Mouse (Mus musculus) limb, embryonic 11.5 days (tissue): ENCODE measurements around the gene Cpvl. TPM values are rescaled to one million over a fixed set of nuclear protein-coding genes. Genes with fewer than 3 reads are reported as not detected.

Experiments
- ATAC-seq: fragments of 200-750 bp; cut with Nextera tagmentation; 2 replicates; pipeline ENCODE4 v1.8.0; 2017; ENCODE audit warnings: low read depth; ENCODE audit not compliant: insufficient number of reproducible peaks, low FRiP score, low TSS enrichment
- DNase-seq: peaks from one replicate; pipeline ENCODE4 v3.0.0-alpha.2; 2015; ENCODE audit warnings: low spot score
- H3K27ac ChIP-seq: fragments of 300-500 bp; sonication (generic); replicated peaks from 2 replicates; pipeline ENCODE4 v1.5.1; 2014; ENCODE audit warnings: low read depth, mild to moderate bottlenecking, low read length
- H3K27me3 ChIP-seq: fragments of 300-500 bp; sonication (generic); 2 replicates; pipeline ENCODE4 v1.6.1; 2014; ENCODE audit warnings: mild to moderate bottlenecking, low read length, mixed read lengths; ENCODE audit not compliant: control insufficient read depth, insufficient read depth
- H3K36me3 ChIP-seq: fragments of 300-500 bp; sonication (generic); 2 replicates; pipeline ENCODE4 v1.6.1; 2014; ENCODE audit warnings: mild to moderate bottlenecking, low read length, moderate library complexity, mixed read lengths; ENCODE audit not compliant: control insufficient read depth, insufficient read depth
- H3K4me1 ChIP-seq: fragments of 300-500 bp; sonication (generic); 2 replicates; pipeline ENCODE4 v1.6.1; 2014; ENCODE audit warnings: low read length, mixed read lengths; ENCODE audit not compliant: control insufficient read depth, insufficient read depth
- H3K4me2 ChIP-seq: fragments of 300-500 bp; sonication (generic); 2 replicates; pipeline ENCODE4 v1.6.1; 2014; ENCODE audit warnings: low read depth, mild to moderate bottlenecking, moderate library complexity; ENCODE audit not compliant: severe bottlenecking
- H3K4me3 ChIP-seq: fragments of 300-500 bp; sonication (generic); 2 replicates; pipeline ENCODE4 v1.5.1; 2014; ENCODE audit warnings: low read depth, low read length
- H3K9ac ChIP-seq: fragments of 300-500 bp; sonication (generic); 2 replicates; pipeline ENCODE4 v1.6.1; 2014; ENCODE audit warnings: mild to moderate bottlenecking, low read length
- H3K9me3 ChIP-seq: fragments of 300-500 bp; sonication (generic); 2 replicates; pipeline ENCODE4 v1.6.1; 2016; ENCODE audit warnings: low read length; ENCODE audit not compliant: control insufficient read depth
- WGBS: fragments of 180-500 bp; shearing (Covaris S2); extraction: QIAGEN DNeasy Blood & Tissue Kit; methylation state at CpG from one replicate; pipeline ENCODE4 v1.1.7; 2014; 5-methylcytosine and 5-hydroxymethylcytosine counted together
- polyA plus RNA-seq: library from polyadenylated mRNA; unstranded; fragments of >200 nt; fragmentation: Nextera tagmentation; extraction: Ambion mirVana; gene quantifications from 2 replicates; pipeline ENCODE4 v1.2.1, GENCODE M21; 2014

Cpvl gene
- polyA plus RNA-seq, 1 experiment from 2014 or later = 0.25 TPM

DNA sequence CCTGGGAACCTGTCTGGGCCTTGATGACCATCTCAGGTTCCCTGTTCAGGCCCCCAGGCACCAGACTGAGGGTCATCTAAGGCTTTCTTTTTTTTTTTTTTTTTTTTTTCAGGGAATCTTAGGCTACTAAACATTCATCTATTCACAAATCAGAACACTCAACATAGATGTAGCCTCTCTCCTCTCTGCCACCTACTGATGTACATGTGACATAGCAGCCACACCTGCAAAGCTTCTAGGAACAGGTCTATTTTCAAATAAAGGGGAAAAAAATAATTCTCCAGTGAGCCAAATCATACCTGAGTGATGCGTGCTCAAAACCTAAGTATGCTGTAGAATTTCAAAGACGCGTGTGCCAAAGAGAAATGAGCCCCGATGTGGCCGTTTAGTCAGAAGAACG, 106.6 kb downstream of the Cpvl start:
- peaks cover 3% of the 10 kb centered on the region; the same call in 1 of the 2 replicates for H3K4me1 ChIP-seq
- H3K36me3 ChIP-seq = no peaks in the 10 kb centered on the region
- H3K4me2 ChIP-seq = no peak overlapping the region
- ATAC-seq = no peak
- no peaks in the 10 kb centered on the region for H3K9me3 ChIP-seq
- no peak overlapping the region for H3K9ac ChIP-seq
- DNase-seq = no peak
- no peak overlapping the region for H3K27ac ChIP-seq
- no peak overlapping the region for H3K4me3 ChIP-seq
- no peaks in the 10 kb centered on the region for H3K27me3 ChIP-seq
- 87% methylated on average over 6 of the region's 6 CpGs for WGBS

DNA sequence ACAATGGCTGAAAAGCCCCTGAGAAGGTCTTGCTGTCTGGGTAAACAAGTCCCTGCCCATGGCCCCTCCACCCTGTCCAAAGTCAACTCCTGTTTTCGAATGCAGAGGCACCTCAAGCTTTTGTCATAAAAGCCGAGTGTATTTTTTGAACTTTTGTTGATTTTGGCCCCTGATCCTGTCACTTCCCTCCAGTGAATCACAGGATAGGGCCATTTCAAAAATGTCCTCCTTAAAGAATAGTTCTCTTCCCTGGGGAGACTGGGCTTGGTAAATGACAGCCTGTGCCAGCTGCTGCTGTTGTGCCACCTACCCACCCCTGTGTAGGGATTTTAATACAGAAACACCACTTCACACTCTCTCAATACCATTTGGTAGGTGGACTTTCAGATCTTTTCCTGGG, 115.5 kb downstream of the Cpvl start:
- Histone ChIP-seq H3K9me3 (no peaks in the 10 kb centered on the region), H3K36me3 (no peaks in the 10 kb centered on the region), H3K4me3 (no peak overlapping the region), H3K4me2 (no peak overlapping the region), H3K27me3 (no peaks in the 10 kb centered on the region), H3K4me1 (no peaks in the 10 kb centered on the region), H3K9ac (no peak overlapping the region), H3K27ac (no peak overlapping the region)
- no peak for ATAC-seq
- DNase-seq = no peak
- 84% methylated on average over 2 of the region's 2 CpGs for WGBS

DNA sequence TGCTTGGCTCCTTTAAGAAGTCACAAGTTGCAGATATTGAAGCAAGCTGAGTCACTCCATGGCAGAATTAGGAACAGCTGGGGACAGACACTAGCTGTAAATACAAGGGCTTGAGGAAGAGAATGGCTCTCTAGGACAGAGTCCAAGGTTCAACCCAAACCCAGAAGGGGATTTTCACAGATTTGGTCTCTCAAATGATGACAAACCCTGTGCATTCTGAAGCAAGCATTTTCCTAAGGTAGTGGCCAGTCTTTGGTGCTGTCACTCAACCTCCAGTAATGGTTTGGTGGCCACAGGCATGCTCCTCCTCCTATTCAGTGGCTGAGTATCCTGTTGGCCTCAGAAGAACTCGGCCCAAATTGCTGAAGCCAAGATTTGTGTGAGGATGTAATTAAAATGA, 119.4 kb downstream of the Cpvl start:
- DNase-seq = no peak
- Histone ChIP-seq H3K27me3 (no peaks in the 10 kb centered on the region), H3K4me2 (no peak overlapping the region), H3K4me3 (no peak overlapping the region), H3K9me3 (no peaks in the 10 kb centered on the region), H3K36me3 (no peaks in the 10 kb centered on the region), H3K27ac (no peak overlapping the region), H3K4me1 (no peaks in the 10 kb centered on the region), H3K9ac (no peak overlapping the region)
- WGBS = 47% methylated on average over 1 of the region's 1 CpGs
- no peak for ATAC-seq

DNA sequence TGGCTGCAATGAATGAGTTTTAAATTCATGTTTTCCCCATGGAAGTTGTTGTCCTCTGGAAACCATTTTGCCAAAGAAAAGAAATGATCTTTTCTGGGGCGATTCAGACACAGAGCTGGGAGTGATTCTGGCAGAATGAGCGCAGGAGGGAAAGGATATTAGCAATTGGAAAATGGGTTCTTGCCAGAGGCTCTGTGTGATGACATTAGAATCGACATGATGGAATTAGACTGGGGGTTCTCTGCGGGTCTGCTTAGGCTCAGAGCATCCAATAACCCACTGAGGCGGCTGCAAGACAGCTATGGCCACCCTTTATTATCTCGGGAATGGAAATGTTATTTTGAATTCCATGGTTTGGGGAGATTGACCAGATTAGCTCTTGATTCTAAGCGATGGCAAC, 120.6 kb downstream of the Cpvl start:
- no peak for ATAC-seq
- Histone ChIP-seq H3K36me3 (no peaks in the 10 kb centered on the region), H3K27ac (no peak overlapping the region), H3K9ac (no peak overlapping the region), H3K4me2 (no peak overlapping the region), H3K27me3 (no peaks in the 10 kb centered on the region), H3K9me3 (no peaks in the 10 kb centered on the region), H3K4me3 (no peak overlapping the region), H3K4me1 (no peaks in the 10 kb centered on the region)
- DNase-seq = no peak
- 82% methylated on average over 7 of the region's 7 CpGs for WGBS

DNA sequence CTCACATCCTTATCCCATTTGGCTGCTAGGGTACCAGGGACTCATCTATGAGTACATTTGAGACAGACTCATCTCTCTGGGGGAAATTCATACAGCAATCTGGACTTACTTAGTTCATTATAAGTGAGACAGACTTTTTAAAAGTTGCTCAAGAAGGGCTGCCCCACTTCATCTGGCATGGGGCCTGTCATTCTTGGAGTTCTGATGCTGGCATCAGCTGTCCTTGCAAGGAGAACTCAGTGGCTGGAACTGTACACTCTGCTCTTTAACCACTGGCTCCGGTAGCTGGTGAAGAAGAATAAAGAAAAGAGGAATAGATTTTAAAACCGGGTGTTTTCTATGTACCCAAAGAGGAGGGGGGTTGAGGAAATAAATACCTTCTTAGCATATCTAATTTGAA, 121.7 kb downstream of the Cpvl start:
- Histone ChIP-seq H3K4me1 (no peaks in the 10 kb centered on the region), H3K4me3 (no peak overlapping the region), H3K27me3 (no peaks in the 10 kb centered on the region), H3K36me3 (no peaks in the 10 kb centered on the region), H3K4me2 (no peak overlapping the region), H3K27ac (no peak overlapping the region), H3K9me3 (no peaks in the 10 kb centered on the region), H3K9ac (no peak overlapping the region)
- no peak for DNase-seq
- ATAC-seq = no peak
- 88% methylated on average over 2 of the region's 2 CpGs for WGBS

DNA sequence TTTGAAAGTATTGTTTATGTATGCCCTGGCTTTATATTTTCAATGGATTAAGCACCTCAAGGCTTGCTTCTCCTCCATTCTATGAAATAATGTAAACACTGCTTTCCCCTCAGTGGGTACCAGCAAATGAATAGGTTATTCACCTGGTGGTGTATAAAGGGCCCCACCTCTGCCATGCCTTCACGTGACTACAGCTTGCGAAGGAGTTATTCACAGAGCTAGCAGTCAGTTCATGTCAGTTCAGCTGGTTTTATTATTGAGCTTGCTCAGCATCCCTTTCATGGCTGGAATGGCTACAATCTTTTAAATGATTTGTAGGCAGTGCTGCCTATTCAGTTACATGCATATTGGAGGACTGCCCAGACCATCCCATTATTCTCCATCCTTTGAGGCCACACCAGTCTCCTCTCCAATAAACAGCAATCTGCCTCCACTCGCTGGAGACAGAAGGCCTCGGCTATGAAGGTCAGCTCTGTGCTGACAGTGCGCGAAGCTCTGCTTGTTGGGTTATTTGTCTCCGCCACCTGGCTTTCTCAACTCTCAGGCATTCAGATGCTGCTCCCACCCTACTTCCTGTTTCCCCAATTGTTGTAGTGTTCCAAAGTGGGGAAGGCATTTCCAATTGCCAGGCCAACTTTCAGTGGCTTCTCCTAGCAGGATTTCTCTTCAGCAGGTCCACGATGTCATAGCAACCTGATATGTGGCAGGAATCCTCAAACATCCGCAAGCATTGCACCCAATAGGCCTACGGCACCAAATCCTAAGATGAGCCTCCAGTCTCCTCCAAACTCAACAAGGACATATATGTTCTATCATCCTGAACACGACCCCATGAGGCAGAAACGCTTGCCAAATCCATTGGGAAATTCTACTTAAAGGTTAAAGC, 123.3 kb downstream of the Cpvl start:
- H3K4me3 ChIP-seq = no peak overlapping the region
- H3K36me3 ChIP-seq = no peaks in the 10 kb centered on the region
- no peaks in the 10 kb centered on the region for H3K4me1 ChIP-seq
- no peaks in the 10 kb centered on the region for H3K27me3 ChIP-seq
- ATAC-seq (no peak), DNase-seq (no peak)
- H3K4me2 ChIP-seq = no peak overlapping the region
- H3K27ac ChIP-seq = no peak overlapping the region
- 86% methylated on average over 12 of the region's 12 CpGs for WGBS
- no peaks in the 10 kb centered on the region for H3K9me3 ChIP-seq
- H3K9ac ChIP-seq = no peak overlapping the region

DNA sequence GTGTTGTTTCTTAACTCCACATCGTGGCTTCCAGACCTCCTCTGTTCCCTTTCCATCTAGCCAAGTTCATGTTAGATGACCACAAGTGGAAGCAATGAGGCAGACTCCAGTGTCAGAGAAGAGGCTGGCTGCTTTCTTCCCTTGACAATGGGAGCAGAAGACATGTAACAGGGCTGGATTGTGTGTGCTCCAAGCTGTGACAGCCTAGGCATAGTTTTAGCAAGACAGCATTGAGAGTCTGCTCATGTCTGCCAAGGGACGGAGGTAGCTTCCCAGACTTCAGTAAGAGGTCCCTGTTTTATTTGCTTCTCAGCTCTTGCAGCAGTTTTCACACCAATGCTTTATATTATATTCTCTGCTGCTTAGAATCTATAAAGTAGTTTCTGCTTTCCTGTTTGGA, 124.2 kb downstream of the Cpvl start:
- WGBS = 87% methylated on average over 2 of the region's 2 CpGs
- no peaks in the 10 kb centered on the region for H3K27me3 ChIP-seq
- H3K4me3 ChIP-seq = no peak overlapping the region
- no peaks in the 10 kb centered on the region for H3K9me3 ChIP-seq
- H3K36me3 ChIP-seq = no peaks in the 10 kb centered on the region
- ATAC-seq (no peak), DNase-seq (no peak)
- no peak overlapping the region for H3K27ac ChIP-seq
- no peak overlapping the region for H3K4me2 ChIP-seq
- H3K4me1 ChIP-seq = no peaks in the 10 kb centered on the region
- no peak overlapping the region for H3K9ac ChIP-seq

DNA sequence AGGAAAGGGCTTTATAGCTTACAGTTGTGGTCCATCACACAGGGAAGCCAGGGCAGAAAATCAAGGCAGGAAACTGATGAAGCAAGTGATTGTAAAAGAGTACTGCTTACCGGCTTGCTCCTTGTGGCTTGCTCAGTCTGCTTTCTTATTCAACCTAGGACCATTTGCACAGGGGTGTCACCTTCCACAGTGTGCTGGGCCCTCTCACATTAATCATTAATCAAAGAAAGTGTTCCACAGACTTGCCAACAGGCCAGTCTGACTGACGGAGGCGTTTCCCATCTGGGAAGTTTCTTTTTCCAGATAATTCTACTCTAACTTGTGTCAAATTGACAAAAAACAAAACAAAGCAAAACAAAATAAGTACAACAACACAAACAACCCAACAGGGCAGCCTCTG, 124.9 kb downstream of the Cpvl start:
- no peaks in the 10 kb centered on the region for H3K4me1 ChIP-seq
- no peak overlapping the region for H3K4me2 ChIP-seq
- no peak overlapping the region for H3K27ac ChIP-seq
- H3K36me3 ChIP-seq = no peaks in the 10 kb centered on the region
- no peak overlapping the region for H3K9ac ChIP-seq
- H3K4me3 ChIP-seq = no peak overlapping the region
- DNase-seq (no peak), ATAC-seq (no peak)
- WGBS = 56% methylated on average over 3 of the region's 3 CpGs
- H3K27me3 ChIP-seq = no peaks in the 10 kb centered on the region
- no peaks in the 10 kb centered on the region for H3K9me3 ChIP-seq

DNA sequence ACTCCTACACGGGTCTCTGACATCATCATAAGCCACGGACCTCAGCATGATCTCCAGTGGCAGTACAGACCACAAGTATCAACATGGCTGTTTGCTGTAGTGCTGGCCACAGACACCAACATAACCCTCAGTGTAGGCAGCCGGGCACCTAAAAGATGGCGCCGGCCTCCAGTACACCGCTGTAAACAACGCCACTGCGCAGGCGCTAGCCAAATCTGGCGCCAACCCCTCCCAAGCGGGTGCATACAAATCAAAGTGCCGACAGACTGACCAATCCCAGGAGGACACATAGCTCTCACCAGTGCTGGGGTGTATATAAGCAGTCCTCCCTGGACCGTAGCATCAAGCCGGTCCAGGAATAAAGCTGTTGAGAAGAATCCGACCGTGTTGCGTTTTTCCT, 133.8 kb downstream of the Cpvl start:
- H3K27ac ChIP-seq = no peak overlapping the region
- H3K9ac ChIP-seq = no peak overlapping the region
- no peak overlapping the region for H3K4me2 ChIP-seq
- DNase-seq (no peak), ATAC-seq (no peak)
- no peaks in the 10 kb centered on the region for H3K9me3 ChIP-seq
- H3K4me3 ChIP-seq = no peak overlapping the region
- no peaks in the 10 kb centered on the region for H3K27me3 ChIP-seq
- 97% methylated on average over 17 of the region's 17 CpGs for WGBS
- no peaks in the 10 kb centered on the region for H3K4me1 ChIP-seq
- no peaks in the 10 kb centered on the region for H3K36me3 ChIP-seq
